Mouse (Mus musculus): ENCODE results near the gene Nudt16l1.

GRCm38 (mm10) chr16:4935430-4935829, 3.1 kb upstream of the Nudt16l1 start:
- TF ChIP-seq EP300 (IDR thresholded peaks at IDR 0.05; ENCODE audit: low read depth) (no peak), CTCF (IDR thresholded peaks at IDR 0.05; ENCODE audit: low read depth) (no peak)
